Mouse (Mus musculus) forebrain, embryonic 13.5 days (tissue): ENCODE results near the gene Crtac1. TPM values are rescaled to one million over a fixed set of nuclear protein-coding genes. Genes with fewer than 3 reads are reported as not detected.
A peak's percentile ranks its signal among the peaks of the same experiment; 100 is the strongest.

ENCODE experiments used
- ATAC-seq: fragments of 200-750 bp; cut with Nextera tagmentation; 2 replicates; pipeline ENCODE4 v1.8.0; 2017
- H3K27ac ChIP-seq: fragments of 300-500 bp; sonication (generic); 2 replicates; pipeline ENCODE4 v1.5.1; 2015; ENCODE audit warnings: inconsistent platforms, mild to moderate bottlenecking, moderate library complexity
- H3K27me3 ChIP-seq: fragments of 300-500 bp; sonication (generic); 2 replicates; pipeline ENCODE4 v1.6.1; 2015; ENCODE audit warnings: mild to moderate bottlenecking, inconsistent platforms
- H3K36me3 ChIP-seq: fragments of 300-500 bp; sonication (generic); 2 replicates; pipeline ENCODE4 v1.6.1; 2015; ENCODE audit warnings: mild to moderate bottlenecking, inconsistent platforms; ENCODE audit not compliant: poor library complexity, severe bottlenecking
- H3K4me1 ChIP-seq: fragments of 300-500 bp; sonication (generic); 2 replicates; pipeline ENCODE4 v1.6.1; 2015; ENCODE audit warnings: inconsistent platforms
- H3K4me2 ChIP-seq: fragments of 300-500 bp; sonication (generic); 2 replicates; pipeline ENCODE4 v1.6.1; 2015; ENCODE audit warnings: inconsistent platforms, mild to moderate bottlenecking, moderate library complexity
- H3K4me3 ChIP-seq: fragments of 300-500 bp; sonication (generic); 2 replicates; pipeline ENCODE4 v1.5.1; 2015; ENCODE audit warnings: mild to moderate bottlenecking, inconsistent platforms
- H3K9ac ChIP-seq: fragments of 300-500 bp; sonication (generic); 2 replicates; pipeline ENCODE4 v1.6.1; 2015; ENCODE audit warnings: mild to moderate bottlenecking, inconsistent platforms
- H3K9me3 ChIP-seq: fragments of 300-500 bp; sonication (generic); replicated peaks from 2 replicates; pipeline ENCODE4 v1.6.1; 2016; ENCODE audit warnings: inconsistent platforms
- WGBS: fragments of 180-500 bp; shearing (Covaris S2); methylation state at CpG from one replicate; pipeline ENCODE4 v1.1.7; 2015; 5-methylcytosine and 5-hydroxymethylcytosine counted together
- polyA plus RNA-seq: library from polyadenylated mRNA; unstranded; fragments of >200 nt; fragmentation: Nextera tagmentation; extraction: Ambion mirVana; gene quantifications from 2 replicates; pipeline ENCODE4 v1.2.1, GENCODE M21; 2015

Gene Crtac1
- polyA plus RNA-seq, 1 experiment from 2014 or later: 12.0 TPM

DNA sequence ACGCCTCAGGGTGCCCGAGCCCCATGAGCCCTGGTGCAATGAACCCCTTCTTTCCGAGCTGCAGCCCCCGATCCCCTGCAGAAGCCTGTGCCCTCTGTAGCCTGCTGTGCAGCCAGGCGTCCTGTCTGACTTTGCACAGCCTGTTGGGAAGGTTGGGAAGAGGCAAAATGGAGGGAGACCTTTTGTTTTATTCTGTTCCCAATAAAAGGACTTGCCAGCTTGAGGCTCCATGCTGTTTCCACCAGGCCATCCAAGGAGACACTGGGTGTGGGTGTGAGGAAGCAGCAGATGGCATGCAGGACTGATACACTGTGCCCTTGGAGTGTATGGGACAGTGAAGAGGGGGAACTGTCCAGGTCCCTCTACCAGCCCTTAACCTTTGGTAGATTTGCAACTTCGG, 161.5 kb downstream of the Crtac1 start:
- Histone ChIP-seq H3K4me1 (peaks cover 10% of the 10 kb centered on the region; the same call in 1 of the 2 replicates), H3K4me3 (no peak overlapping the region), H3K9me3 (no peaks in the 10 kb centered on the region), H3K27ac (no peak overlapping the region), H3K27me3 (peaks cover 27% of the 10 kb centered on the region), H3K36me3 (no peaks in the 10 kb centered on the region), H3K9ac (no peak overlapping the region), H3K4me2 (no peak overlapping the region)
- WGBS: 53% methylated on average over 6 of the region's 6 CpGs
- no peak for ATAC-seq

DNA sequence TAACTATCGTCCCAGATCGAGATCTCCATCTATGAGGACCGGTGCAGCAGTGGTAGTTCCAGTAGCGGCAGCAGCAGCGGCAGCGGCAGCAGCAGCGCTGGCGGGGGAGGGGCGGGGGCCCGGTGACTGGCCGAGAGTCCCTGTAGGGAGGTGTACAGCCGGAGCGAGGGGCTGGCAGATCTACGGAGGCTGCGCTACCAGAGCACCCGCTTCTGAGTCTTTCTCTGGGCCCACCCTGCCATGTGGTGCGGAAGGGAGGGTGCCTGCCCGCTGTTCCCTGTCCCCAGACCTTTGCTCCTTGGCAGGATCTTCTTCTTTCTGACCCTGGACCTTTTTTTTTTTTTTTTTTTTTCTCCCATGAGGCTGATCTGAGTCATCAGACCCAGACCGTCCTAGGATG, 163.2 kb downstream of the Crtac1 start:
- H3K27me3 ChIP-seq: peaks cover 27% of the 10 kb centered on the region
- H3K9ac ChIP-seq: peak overlapping the region; percentile 45
- 2% methylated on average over 19 of the region's 19 CpGs for WGBS
- peak; percentile 70; the same call in 1 of the 2 replicates for ATAC-seq
- H3K4me1 ChIP-seq: peaks cover 10% of the 10 kb centered on the region; the same call in 1 of the 2 replicates
- peak overlapping the region; percentile 54 for H3K4me2 ChIP-seq
- no peak overlapping the region for H3K27ac ChIP-seq
- H3K9me3 ChIP-seq: no peaks in the 10 kb centered on the region
- H3K4me3 ChIP-seq: peak overlapping the region; percentile 19
- H3K36me3 ChIP-seq: no peaks in the 10 kb centered on the region

DNA sequence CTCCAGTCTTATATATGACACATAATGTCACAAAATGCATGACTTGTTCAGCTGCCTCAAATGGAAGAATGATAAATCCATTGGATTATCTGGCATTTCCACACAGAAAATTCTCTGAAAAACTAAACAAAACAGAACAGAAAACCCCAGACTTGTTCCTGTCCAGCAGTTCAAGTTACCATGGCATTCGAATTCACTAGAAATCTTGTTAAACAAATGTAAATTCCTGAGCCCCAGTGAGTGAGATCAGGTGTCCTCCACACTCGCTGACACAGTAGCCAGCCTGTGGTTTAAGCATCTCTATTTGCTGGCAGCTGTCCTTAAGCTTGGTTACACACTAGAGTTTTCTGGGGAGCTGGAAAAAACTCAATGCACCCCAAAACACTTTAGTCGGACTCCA, 168.1 kb downstream of the Crtac1 start:
- H3K36me3 ChIP-seq: peaks cover 3% of the 10 kb centered on the region; the same call in 1 of the 2 replicates
- H3K4me2 ChIP-seq: no peak overlapping the region
- H3K4me3 ChIP-seq: no peak overlapping the region
- no peak overlapping the region for H3K27ac ChIP-seq
- no peak overlapping the region for H3K9ac ChIP-seq
- 60% methylated on average over 3 of the region's 3 CpGs for WGBS
- H3K4me1 ChIP-seq: peaks cover 7% of the 10 kb centered on the region; the same call in 1 of the 2 replicates
- H3K27me3 ChIP-seq: peaks cover 26% of the 10 kb centered on the region; the same call in 1 of the 2 replicates
- no peaks in the 10 kb centered on the region for H3K9me3 ChIP-seq
- ATAC-seq: no peak

DNA sequence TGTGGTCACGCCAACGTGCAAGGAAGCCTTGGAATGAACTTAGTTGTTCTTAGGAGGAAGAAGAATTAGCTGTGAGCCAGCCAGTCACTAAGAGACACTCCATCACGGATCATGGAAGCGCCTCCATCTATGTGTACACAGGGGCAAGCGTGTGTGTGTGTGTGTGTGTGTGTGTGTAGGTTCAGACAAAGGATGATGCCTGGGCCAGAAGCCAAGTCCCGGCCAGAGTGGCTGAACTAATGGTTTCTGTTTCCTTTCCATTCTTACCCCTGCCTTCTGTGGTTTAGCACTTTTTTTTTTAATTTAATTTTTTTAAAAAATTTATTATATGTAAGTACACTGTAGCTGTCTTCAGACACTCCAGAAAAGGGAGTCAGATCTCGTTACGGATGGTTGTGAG, 171.1 kb downstream of the Crtac1 start:
- H3K9me3 ChIP-seq: no peaks in the 10 kb centered on the region
- no peak overlapping the region for H3K9ac ChIP-seq
- H3K27ac ChIP-seq: no peak overlapping the region
- peaks cover 17% of the 10 kb centered on the region for H3K4me1 ChIP-seq
- peaks cover 3% of the 10 kb centered on the region; the same call in 1 of the 2 replicates for H3K36me3 ChIP-seq
- H3K27me3 ChIP-seq: peaks cover 11% of the 10 kb centered on the region
- 82% methylated on average over 8 of the region's 8 CpGs for WGBS
- no peak overlapping the region for H3K4me3 ChIP-seq
- H3K4me2 ChIP-seq: no peak overlapping the region
- ATAC-seq: no peak

DNA sequence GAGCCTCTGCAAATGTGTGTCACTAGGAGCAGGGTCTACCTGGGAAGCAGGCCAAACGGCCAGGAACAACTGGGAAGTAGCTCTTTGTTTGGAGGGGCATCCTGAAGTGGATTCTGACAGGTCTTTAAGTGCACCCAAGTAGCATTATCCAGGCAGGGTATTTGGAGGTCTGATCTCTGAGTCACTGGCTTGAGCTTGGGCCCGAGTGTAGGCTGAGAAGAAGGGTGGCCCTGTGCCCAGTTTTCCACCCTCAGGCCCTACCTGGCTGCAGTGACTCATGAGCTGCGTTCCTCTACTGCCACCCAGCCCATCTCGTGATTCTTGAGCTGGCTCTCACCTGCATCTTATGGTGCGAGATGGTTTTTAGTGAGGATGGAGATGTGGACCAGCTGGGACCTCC, 173.0 kb downstream of the Crtac1 start:
- H3K27ac ChIP-seq: no peak overlapping the region
- WGBS: 69% methylated on average over 5 of the region's 5 CpGs
- peaks cover 22% of the 10 kb centered on the region for H3K27me3 ChIP-seq
- no peak overlapping the region for H3K4me3 ChIP-seq
- no peak for ATAC-seq
- no peak overlapping the region for H3K4me2 ChIP-seq
- H3K9me3 ChIP-seq: no peaks in the 10 kb centered on the region
- H3K4me1 ChIP-seq: peaks cover 23% of the 10 kb centered on the region
- no peak overlapping the region for H3K9ac ChIP-seq
- H3K36me3 ChIP-seq: peaks cover 3% of the 10 kb centered on the region; the same call in 1 of the 2 replicates

DNA sequence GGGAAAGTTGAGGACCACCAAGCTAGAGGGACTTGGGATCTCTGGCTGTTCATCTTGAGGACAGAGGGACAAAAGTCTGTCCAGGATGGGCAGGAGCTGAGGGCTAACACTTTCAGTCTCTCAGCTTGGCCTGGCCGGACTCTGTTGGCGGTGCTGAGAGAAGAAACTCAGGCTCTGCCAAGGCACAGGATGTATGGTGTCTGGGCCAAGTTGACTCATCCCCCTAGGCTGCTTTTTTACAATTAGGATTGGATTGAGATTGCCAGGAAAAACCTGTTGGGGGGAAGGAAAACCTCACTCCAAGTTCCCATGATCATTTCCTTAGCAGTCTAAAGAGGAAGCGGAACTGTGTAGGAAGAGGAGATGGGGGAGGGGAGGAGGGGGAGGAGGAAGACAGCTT, 173.6 kb downstream of the Crtac1 start:
- Histone ChIP-seq H3K9me3 (no peaks in the 10 kb centered on the region), H3K9ac (no peak overlapping the region), H3K27me3 (peaks cover 25% of the 10 kb centered on the region), H3K36me3 (peaks cover under 1% of the 10 kb centered on the region; the same call in 1 of the 2 replicates), H3K27ac (no peak overlapping the region), H3K4me2 (no peak overlapping the region), H3K4me1 (peaks cover 23% of the 10 kb centered on the region), H3K4me3 (no peak overlapping the region)
- 76% methylated on average over 3 of the region's 3 CpGs for WGBS
- ATAC-seq: no peak

DNA sequence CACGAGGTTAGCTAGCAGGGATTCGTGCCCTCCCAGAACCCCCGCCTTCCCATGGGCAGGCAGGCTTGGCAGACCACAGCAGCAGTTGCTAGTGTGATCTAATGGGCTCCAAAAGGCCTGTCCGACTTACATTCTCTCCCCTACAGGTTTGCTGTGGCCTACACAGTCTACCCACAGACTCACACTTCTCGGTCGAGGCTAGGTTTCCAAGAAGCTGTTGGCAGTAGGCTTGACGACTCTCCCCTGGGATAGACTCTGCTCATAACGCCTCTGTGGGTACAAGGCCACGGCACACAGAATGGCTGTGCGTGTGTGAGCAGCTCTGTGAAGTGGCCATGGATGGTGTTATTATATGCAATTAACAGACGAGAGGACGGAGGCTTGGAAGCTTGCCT, 174.3 kb downstream of the Crtac1 start:
- no peaks in the 10 kb centered on the region for H3K9me3 ChIP-seq
- no peak overlapping the region for H3K9ac ChIP-seq
- H3K27me3 ChIP-seq: peaks cover 22% of the 10 kb centered on the region
- no peaks in the 10 kb centered on the region for H3K36me3 ChIP-seq
- no peak overlapping the region for H3K27ac ChIP-seq
- peaks cover 23% of the 10 kb centered on the region for H3K4me1 ChIP-seq
- 0 out of 2 replicates have a peak overlapping the region, but pooled peaks have one; percentile 56 for H3K4me3 ChIP-seq
- H3K4me2 ChIP-seq: peak overlapping the region; percentile 76
- ATAC-seq: no peak
- WGBS: 68% methylated on average over 12 of the region's 12 CpGs

DNA sequence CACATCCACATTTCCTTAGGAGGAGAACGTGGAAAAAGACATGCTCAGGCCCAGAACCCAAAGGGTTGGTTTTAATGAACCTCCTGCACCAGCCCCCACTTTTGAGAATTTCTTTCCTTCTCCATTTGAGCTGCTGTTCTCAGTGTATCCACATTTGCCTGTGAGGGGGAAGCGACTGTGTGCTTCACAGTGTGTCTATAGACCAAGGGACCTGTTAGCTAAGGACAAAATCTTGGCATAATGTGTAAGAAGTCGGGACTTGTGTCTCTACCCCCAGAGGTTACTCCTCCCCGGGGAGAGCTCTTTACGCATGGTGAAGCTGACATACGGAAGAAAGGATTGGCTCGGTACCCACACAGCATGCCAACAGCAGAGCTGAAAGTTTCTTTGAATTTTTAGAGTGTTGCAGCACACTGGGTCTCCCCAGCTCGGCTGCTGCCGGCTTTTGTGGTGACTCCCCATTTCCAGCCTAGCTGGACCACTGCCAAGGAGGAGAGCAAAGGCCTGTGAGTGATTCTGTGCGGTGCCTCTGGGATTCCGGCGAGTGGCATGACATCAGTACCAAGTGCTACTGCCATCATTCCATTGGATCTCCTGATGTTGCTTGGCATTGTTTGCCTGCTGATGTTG, 174.9 kb downstream of the Crtac1 start:
- H3K4me3 ChIP-seq: peak overlapping the region; percentile 56
- no peak overlapping the region; the same call in 1 of the 2 replicates for H3K27ac ChIP-seq
- H3K9me3 ChIP-seq: no peaks in the 10 kb centered on the region
- H3K4me1 ChIP-seq: peaks cover 23% of the 10 kb centered on the region
- no peak overlapping the region for H3K9ac ChIP-seq
- peaks cover 22% of the 10 kb centered on the region for H3K27me3 ChIP-seq
- peak; percentile 43; the same call in 1 of the 2 replicates for ATAC-seq
- no peaks in the 10 kb centered on the region for H3K36me3 ChIP-seq
- peak overlapping the region; percentile 76 for H3K4me2 ChIP-seq
- WGBS: 47% methylated on average over 12 of the region's 12 CpGs

DNA sequence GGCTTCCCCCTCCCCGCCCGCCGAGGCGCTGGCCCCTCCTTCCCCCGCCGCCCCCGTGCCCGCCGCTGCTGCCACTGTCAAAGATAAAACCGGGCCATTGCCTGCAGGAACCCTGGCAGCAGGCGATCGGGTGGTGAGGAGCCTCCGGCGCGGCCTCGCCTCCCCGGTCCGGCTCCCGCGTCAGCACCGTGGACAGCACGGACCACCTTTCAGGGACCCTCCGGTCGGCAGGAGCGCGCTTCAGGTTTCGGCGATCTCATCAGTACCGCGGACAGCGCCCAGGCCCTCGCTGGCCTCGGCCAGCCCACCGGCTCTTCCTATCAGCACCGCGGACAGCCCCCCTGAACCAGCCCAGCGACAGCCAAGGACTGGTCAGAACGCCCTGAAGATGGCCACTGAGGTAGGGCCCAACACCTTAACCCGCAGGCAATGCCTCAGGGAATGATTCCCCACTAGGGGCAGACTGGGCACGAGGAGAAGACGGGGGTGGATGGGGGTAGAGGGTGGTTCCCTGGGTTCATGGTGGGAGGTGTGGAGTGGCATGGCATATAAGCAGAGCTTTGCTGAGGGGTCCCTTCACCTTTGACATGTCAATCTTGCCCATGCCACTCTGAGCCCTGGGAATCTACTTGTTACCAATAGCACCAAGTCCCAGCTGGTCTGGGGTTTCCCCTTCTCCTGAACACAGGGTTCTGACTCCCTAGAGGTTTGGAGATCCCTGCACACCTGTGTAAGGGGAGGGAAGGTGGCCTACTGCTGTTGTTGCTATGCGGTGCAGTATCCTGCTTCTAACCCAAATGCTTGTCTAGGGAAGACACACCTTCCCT, 175.6 kb downstream of the Crtac1 start:
- ATAC-seq: peak; percentile 71
- no peaks in the 10 kb centered on the region for H3K9me3 ChIP-seq
- peaks cover 23% of the 10 kb centered on the region for H3K4me1 ChIP-seq
- H3K36me3 ChIP-seq: no peaks in the 10 kb centered on the region
- H3K27me3 ChIP-seq: peaks cover 22% of the 10 kb centered on the region
- no peak overlapping the region; the same call in 1 of the 2 replicates for H3K27ac ChIP-seq
- peak overlapping the region; percentile 76 for H3K4me2 ChIP-seq
- H3K9ac ChIP-seq: peak overlapping the region; percentile 77
- H3K4me3 ChIP-seq: peak overlapping the region; percentile 56
- 3% methylated on average over 34 of the region's 42 CpGs for WGBS

DNA sequence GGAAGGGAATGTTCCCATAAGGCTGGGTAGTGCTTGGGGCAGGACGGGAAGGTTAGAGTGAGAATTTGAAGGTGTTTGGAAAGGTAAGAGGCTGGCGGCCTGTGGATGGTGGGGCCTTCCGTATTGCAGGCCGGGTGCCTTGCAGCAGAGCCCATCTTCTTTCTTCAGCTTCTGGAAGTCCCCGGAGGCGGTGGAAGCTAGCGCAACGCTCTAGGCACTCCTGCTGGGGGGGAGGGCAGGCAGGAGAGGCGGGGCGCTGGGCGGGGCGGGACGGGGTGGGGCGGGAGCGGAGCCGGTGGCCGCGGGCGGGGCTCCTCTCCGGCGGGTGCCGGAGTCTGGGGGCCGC, 176.2 kb downstream of the Crtac1 start:
- Histone ChIP-seq H3K4me1 (peaks cover 23% of the 10 kb centered on the region), H3K27me3 (peaks cover 22% of the 10 kb centered on the region), H3K9ac (peak overlapping the region; percentile 77), H3K4me3 (peak overlapping the region; percentile 56), H3K4me2 (peak overlapping the region; percentile 76), H3K9me3 (no peaks in the 10 kb centered on the region), H3K36me3 (no peaks in the 10 kb centered on the region), H3K27ac (no peak overlapping the region)
- WGBS: under 1% methylated on average over 11 of the region's 23 CpGs
- peak; percentile 79 for ATAC-seq

DNA sequence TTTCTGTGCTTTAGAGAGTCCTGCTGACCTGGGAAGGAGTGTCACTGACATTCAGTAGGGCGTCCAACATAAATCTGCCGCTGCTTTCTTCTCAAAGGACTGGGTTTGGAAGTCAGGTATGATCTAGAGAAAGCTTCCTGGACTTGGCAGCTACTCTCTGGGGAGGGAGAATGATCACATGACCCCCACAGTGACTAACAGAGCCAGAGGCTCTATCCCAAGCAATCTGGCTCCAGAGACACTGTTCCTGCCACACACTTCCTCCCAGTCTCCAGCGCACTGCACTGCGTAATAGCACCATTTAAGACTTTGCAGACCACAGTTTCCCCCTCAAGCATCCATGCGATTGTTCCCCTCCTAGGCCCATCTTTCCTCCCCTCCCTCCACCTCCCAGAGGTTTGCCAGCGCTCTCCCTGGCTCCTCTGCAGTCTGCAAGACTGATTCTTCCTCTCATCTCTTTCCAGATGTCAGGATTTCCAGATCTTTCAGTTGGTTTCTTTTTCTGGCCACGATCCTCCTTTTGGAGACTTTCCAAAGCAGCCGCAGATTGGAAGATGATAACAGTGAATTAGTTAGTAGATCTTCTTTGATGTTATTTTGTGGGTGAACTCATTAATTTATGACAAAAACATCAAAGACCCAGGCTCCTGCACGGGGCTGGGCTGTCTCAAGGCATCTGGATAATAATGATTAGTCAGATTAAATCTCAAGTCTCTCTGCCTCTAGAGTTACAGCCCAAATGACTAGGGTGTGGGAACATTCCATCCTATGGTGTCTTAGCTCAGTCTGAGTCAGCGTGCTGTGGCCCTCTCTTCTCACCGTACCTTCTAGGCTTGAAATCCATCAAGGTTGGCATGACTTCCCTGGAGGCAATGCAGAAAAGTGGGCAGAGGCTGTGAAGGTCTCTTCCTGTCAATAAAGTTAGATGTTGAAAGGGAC, 181.3 kb downstream of the Crtac1 start:
- no peak overlapping the region for H3K4me3 ChIP-seq
- no peaks in the 10 kb centered on the region for H3K36me3 ChIP-seq
- no peak overlapping the region for H3K27ac ChIP-seq
- H3K4me2 ChIP-seq: no peak overlapping the region
- H3K27me3 ChIP-seq: peaks cover 24% of the 10 kb centered on the region
- WGBS: 67% methylated on average over 11 of the region's 11 CpGs
- no peak for ATAC-seq
- peaks cover 7% of the 10 kb centered on the region for H3K4me1 ChIP-seq
- H3K9ac ChIP-seq: no peak overlapping the region
- no peaks in the 10 kb centered on the region for H3K9me3 ChIP-seq
